Mouse (Mus musculus) forebrain, embryonic 11.5 days (tissue): Measurements from ENCODE around the gene Otud6a. TPM values are rescaled to one million over a fixed set of nuclear protein-coding genes. Genes with fewer than 3 reads are reported as not detected.
"Not testable (repeated sequence)": the region's sequence is repeated elsewhere in the genome, so short reads cannot be mapped to it uniquely, and the experiment has no call there.

Experiments
- ATAC-seq: fragments of 200-750 bp; cut with Nextera tagmentation; replicated peaks from 2 replicates; pipeline ENCODE4 v1.8.0; 2017; ENCODE audit warnings: moderate TSS enrichment; ENCODE audit not compliant: low FRiP score
- DNase-seq: peaks from one replicate; pipeline ENCODE4 v3.0.0-alpha.2; 2017; ENCODE audit warnings: low spot score
- H3K27ac ChIP-seq: fragments of 300-500 bp; sonication (generic); 2 replicates; pipeline ENCODE4 v1.5.1; 2014; ENCODE audit warnings: low read depth, low read length
- H3K27me3 ChIP-seq: fragments of 300-500 bp; sonication (generic); 2 replicates; pipeline ENCODE4 v1.6.1; 2014; ENCODE audit warnings: mild to moderate bottlenecking, low read length, mixed read lengths; ENCODE audit not compliant: control insufficient read depth, insufficient read depth
- H3K36me3 ChIP-seq: fragments of 300-500 bp; sonication (generic); 2 replicates; pipeline ENCODE4 v1.6.1; 2014; ENCODE audit warnings: mild to moderate bottlenecking, low read length, moderate library complexity, mixed read lengths; ENCODE audit not compliant: control insufficient read depth, insufficient read depth
- H3K4me1 ChIP-seq: fragments of 300-500 bp; sonication (generic); replicated peaks from 2 replicates; pipeline ENCODE4 v1.6.1; 2014; ENCODE audit warnings: low read length, mixed read lengths; ENCODE audit not compliant: control insufficient read depth, insufficient read depth
- H3K4me2 ChIP-seq: fragments of 300-500 bp; sonication (generic); 2 replicates; pipeline ENCODE4 v1.6.1; 2014; ENCODE audit warnings: low read depth, mild to moderate bottlenecking, low read length, moderate library complexity, mixed read lengths; ENCODE audit not compliant: severe bottlenecking
- H3K4me3 ChIP-seq: fragments of 300-500 bp; sonication (generic); 2 replicates; pipeline ENCODE4 v1.5.1; 2014; ENCODE audit warnings: low read depth, low read length
- H3K9ac ChIP-seq: fragments of 300-500 bp; sonication (generic); 2 replicates; pipeline ENCODE4 v1.6.1; 2014; ENCODE audit warnings: low read length
- H3K9me3 ChIP-seq: fragments of 300-500 bp; sonication (generic); 2 replicates; pipeline ENCODE4 v1.6.1; 2016; ENCODE audit warnings: low read length, mixed read lengths; ENCODE audit not compliant: control insufficient read depth
- WGBS: fragments of 180-500 bp; shearing (Covaris S2); extraction: QIAGEN DNeasy Blood & Tissue Kit; methylation state at CpG from one replicate; pipeline ENCODE4 v1.1.7; 2014; 5-methylcytosine and 5-hydroxymethylcytosine counted together
- microRNA counts: library from miRNA; unstranded; fragments of <30 nt; microRNA quantifications from one replicate; lab custom pipeline; 2015
- microRNA-seq: library from miRNA; unstranded; fragments of <30 nt; microRNA quantifications from one replicate; pipeline ENCODE4, GENCODE M21; 2016; ENCODE audit not compliant: insufficient number of aligned reads
- polyA plus RNA-seq: library from polyadenylated mRNA; unstranded; fragments of >200 nt; fragmentation: Nextera tagmentation; extraction: Ambion mirVana; gene quantifications from 2 replicates; pipeline ENCODE4 v1.2.1, GENCODE M21; 2014

Gene Otud6a
- polyA plus RNA-seq, 1 experiment from 2014 or later = not detected

DNA sequence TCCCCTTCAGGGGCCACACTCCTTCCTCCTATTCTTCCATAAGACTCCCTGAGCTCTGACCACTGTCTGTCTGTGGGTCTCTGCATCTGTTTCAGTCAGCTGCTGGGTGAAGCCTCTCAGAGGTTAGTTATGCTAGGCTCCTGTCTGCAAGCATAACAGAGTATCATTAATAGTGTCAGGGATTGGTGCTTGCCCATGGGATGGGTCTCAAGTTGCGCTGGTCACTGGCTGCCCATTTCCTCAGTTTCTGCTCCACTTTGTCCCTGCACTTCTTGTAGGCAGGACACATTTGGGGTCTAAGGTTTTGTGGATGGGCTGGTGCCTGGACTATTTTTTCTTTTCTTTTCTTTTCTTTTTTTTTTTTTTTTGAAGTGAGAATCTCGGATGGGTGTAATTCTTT, 13.8 kb downstream of the Otud6a start, which contains the start of gene Awat2:
Awat2 (minus strand) TSS at position 101 of the 400 bp plus-strand sequence.
- not testable (repeated sequence) for H3K9ac ChIP-seq, H3K27ac ChIP-seq, H3K4me1 ChIP-seq, H3K27me3 ChIP-seq, H3K4me3 ChIP-seq, DNase-seq, H3K36me3 ChIP-seq, H3K4me2 ChIP-seq, ATAC-seq, H3K9me3 ChIP-seq
- 94% methylated on average over 2 of the region's 2 CpGs for WGBS

DNA sequence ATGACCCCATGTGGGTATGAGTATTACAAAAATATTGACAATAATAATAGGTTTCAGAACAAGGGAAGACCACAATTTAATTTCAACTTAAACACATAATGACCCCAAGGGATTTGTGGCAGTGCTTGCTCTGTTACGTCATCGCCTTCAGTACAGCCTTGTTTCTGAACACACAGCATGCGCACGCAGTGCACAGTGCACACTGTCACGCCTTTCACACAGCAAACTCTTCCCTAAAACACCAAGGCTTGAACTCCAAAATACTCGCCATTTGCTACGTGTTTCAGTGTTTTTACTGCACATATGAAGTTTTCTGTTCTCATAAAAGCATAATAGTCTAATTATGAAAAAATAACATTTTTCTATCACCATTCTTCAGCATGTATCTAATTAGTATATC, 14.7 kb downstream of the Otud6a start:
- no peak overlapping the region for H3K27ac ChIP-seq
- no peaks in the 10 kb centered on the region for H3K4me1 ChIP-seq
- no peaks in the 10 kb centered on the region; the same call in 1 of the 2 replicates for H3K27me3 ChIP-seq
- no peak overlapping the region for H3K4me3 ChIP-seq
- no peaks in the 10 kb centered on the region for H3K9me3 ChIP-seq
- H3K4me2 ChIP-seq = no peak overlapping the region
- ATAC-seq = no peak
- no peak overlapping the region for H3K9ac ChIP-seq
- WGBS = 88% methylated on average over 7 of the region's 7 CpGs
- DNase-seq = no peak
- no peaks in the 10 kb centered on the region for H3K36me3 ChIP-seq

DNA sequence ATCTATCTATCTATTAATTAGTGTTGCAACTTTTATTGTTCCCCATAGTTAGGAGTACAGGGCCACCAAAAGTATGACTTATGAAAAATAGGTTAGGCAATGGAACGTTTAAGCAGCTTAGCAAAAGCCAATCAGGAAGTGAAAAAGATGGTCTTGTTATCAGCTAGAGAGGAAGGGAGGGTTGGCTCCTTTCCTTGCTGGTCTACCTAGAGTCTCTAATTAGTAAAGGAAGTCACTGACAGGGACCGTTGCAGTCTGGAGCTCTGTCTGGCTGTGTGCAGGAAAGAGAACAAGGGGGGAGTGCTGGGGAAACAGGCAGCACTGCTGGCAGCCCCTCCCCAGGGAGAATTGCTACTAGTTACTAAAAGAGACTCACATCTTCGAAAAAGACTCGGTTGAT, 39.2 kb downstream of the Otud6a start:
- Histone ChIP-seq H3K36me3 (no peaks in the 10 kb centered on the region), H3K4me2 (no peak overlapping the region), H3K4me1 (no peaks in the 10 kb centered on the region), H3K9ac (no peak overlapping the region), H3K27ac (no peak overlapping the region), H3K4me3 (no peak overlapping the region), H3K9me3 (no peaks in the 10 kb centered on the region), H3K27me3 (0 out of 2 replicates have a peak, but pooled peaks cover 6% of the 10 kb centered on the region)
- WGBS = 79% methylated on average over 4 of the region's 4 CpGs
- ATAC-seq = no peak
- DNase-seq = no peak

DNA sequence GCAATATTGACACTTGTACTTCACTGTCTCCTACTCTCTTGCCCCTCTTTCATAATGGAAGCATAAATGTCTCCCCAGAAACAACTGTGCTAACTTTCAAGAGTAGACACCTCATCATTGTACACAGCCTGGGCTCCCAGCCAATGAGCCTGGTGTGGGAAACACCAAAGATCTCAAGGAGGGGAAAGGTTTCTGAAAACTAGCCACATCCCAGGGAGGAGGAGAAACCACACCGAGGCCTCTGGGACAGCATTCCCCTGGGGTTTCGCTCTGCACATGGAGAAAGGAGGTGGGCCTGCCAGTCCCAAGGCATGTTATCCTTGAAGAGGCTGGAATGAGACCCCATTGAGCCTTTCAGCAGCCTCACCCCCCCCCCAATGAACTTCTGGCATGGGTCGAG, 41.3 kb downstream of the Otud6a start:
- Histone ChIP-seq H3K4me3 (no peak overlapping the region), H3K27me3 (peaks cover 6% of the 10 kb centered on the region; the same call in 1 of the 2 replicates), H3K27ac (no peak overlapping the region), H3K36me3 (no peaks in the 10 kb centered on the region), H3K9ac (no peak overlapping the region), H3K4me1 (no peaks in the 10 kb centered on the region), H3K9me3 (no peaks in the 10 kb centered on the region), H3K4me2 (no peak overlapping the region)
- WGBS = 88% methylated on average over 3 of the region's 3 CpGs
- DNase-seq (no peak), ATAC-seq (no peak)

DNA sequence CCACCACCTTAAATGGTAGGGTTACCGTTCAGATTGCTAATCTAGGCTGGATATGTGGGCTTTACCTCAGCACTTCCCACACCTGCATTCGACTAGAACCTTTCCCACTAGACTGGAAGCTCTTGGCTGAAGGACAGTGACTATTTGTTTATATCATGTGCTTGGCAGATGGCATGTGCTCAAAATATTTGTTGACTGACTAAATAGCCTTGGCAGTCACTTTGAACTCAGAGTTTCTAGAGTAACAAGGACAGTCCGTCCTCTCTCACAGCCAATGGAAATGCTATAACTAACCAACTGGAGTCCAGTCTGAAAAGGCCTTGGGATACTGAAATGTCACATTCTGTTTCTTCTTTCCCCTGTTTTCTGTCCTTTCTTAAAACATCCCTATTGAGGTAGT, 42.7 kb downstream of the Otud6a start:
- H3K27ac ChIP-seq = no peak overlapping the region
- DNase-seq (no peak), ATAC-seq (no peak)
- no peaks in the 10 kb centered on the region for H3K36me3 ChIP-seq
- H3K4me1 ChIP-seq = no peaks in the 10 kb centered on the region
- no peak overlapping the region for H3K9ac ChIP-seq
- WGBS = 83% methylated on average over 3 of the region's 3 CpGs
- H3K9me3 ChIP-seq = no peaks in the 10 kb centered on the region
- no peak overlapping the region for H3K4me3 ChIP-seq
- H3K4me2 ChIP-seq = no peak overlapping the region
- H3K27me3 ChIP-seq = peaks cover 10% of the 10 kb centered on the region; the same call in 1 of the 2 replicates

DNA sequence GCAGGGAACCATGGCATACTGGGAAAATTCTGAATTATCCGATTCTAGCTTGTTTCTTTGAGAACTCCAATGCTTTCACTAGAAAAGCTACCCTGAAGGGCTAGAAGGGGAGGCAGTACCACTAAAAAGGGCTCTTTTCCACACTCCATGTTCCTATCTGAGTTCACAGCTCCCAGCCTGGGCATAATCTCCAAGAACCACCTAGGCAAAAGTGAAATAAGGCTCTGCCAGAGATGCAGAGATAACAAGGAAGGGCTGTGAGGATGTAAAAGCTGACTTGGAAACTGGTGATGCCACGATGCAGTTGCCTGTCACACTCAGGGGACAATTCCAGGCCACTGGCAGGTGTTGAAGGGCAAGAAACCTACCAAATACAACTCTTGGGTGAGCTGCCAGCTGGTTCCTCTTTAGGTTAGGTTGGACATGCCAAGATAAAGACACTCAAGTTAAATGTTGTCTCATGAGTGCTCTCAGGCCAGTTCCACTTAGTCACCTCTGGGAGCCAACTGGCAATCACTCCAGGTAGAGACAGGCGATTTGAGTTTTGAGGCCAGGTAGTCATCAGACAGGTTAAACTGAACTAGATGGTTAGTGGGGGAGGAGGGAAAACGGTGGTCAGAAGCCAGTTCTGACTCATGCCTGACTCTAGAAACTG, 46.9 kb downstream of the Otud6a start:
- ATAC-seq (no peak), DNase-seq (no peak)
- no peaks in the 10 kb centered on the region for H3K36me3 ChIP-seq
- WGBS = 69% methylated on average over 4 of the region's 4 CpGs
- H3K9me3 ChIP-seq = no peaks in the 10 kb centered on the region
- no peaks in the 10 kb centered on the region for H3K4me1 ChIP-seq
- no peak overlapping the region for H3K4me3 ChIP-seq
- H3K27me3 ChIP-seq = peaks cover 6% of the 10 kb centered on the region; the same call in 1 of the 2 replicates
- H3K27ac ChIP-seq = no peak overlapping the region
- H3K4me2 ChIP-seq = no peak overlapping the region
- H3K9ac ChIP-seq = no peak overlapping the region

MicroRNA genes within 50 kb of the gene (microRNA counts, 519-probe panel; counts per million panel counts)
- 3,255 counts per million, percentile 14 among the panel's probes with 10 or more counts for microRNA mmu-miR-676 (lab: Ali Mortazavi, UCI)

Small RNA genes lying within 50 kb of the gene (microRNA-seq; reads per million reads assigned to microRNA genes)
- gene Mir676 = 802 reads per million, percentile 65 among the genes with 10 or more reads in this experiment

Other genes starting within 250 kb of the Otud6a start
- 0.35 and 0.77 TPM in 2 replicates for gene Awat2, start 13.7 kb downstream of the Otud6a start, polyA plus RNA-seq
- 33.5 and 33.8 TPM in 2 replicates for gene Igbp1, start 65.3 kb downstream of the Otud6a start, polyA plus RNA-seq
- gene Dgat2l6, start 95.8 kb downstream of the Otud6a start, polyA plus RNA-seq = not detected in 2 replicates
- not detected in 2 replicates for gene Awat1, start 143.2 kb downstream of the Otud6a start, polyA plus RNA-seq
- not detected in 2 replicates for gene P2ry4, start 165.9 kb downstream of the Otud6a start, polyA plus RNA-seq
- gene Arr3, start 176.5 kb downstream of the Otud6a start, polyA plus RNA-seq = 0.23 TPM in 1 of 2 replicates, not detected in the other
- gene Kif4, start 196.7 kb downstream of the Otud6a start, polyA plus RNA-seq = 59.5 and 63.2 TPM in 2 replicates
- gene Pdzd11, start 197.6 kb downstream of the Otud6a start, polyA plus RNA-seq = 134 and 138 TPM in 2 replicates